Mouse (Mus musculus) thymus, adult 2 months (tissue): Measurements from ENCODE around the gene Ppp1r15a.
"Not testable (repeated sequence)": the region's sequence is repeated elsewhere in the genome, so short reads cannot be mapped to it uniquely, and the experiment has no call there.

Source experiments
- CTCF ChIP-seq: fragments of 200-500 bp; IDR thresholded peaks from 2 replicates; pipeline ENCODE4 v1.5.1; 2012; ENCODE audit warnings: mild to moderate bottlenecking, control low read depth, low read length, moderate library complexity, borderline replicate concordance; ENCODE audit not compliant: control insufficient read depth, poor library complexity, insufficient read depth; ENCODE audit errors: extremely low read depth
- POLR2A ChIP-seq: fragments of 200-500 bp; IDR thresholded peaks from 2 replicates; pipeline ENCODE4 v1.6.1; 2012; ENCODE audit warnings: mild to moderate bottlenecking, low read length, control low read depth, moderate library complexity; ENCODE audit not compliant: control insufficient read depth, poor library complexity, insufficient read depth; ENCODE audit errors: extremely low read depth

GRCm38 (mm10) chr7:45527169-45527568 lies 1.1 kb upstream of the Ppp1r15a start:
- not testable (repeated sequence) for TF ChIP-seq CTCF, POLR2A
